Mouse (Mus musculus): ENCODE results near the gene Apoc1.

Apoc1 gene

DNA sequence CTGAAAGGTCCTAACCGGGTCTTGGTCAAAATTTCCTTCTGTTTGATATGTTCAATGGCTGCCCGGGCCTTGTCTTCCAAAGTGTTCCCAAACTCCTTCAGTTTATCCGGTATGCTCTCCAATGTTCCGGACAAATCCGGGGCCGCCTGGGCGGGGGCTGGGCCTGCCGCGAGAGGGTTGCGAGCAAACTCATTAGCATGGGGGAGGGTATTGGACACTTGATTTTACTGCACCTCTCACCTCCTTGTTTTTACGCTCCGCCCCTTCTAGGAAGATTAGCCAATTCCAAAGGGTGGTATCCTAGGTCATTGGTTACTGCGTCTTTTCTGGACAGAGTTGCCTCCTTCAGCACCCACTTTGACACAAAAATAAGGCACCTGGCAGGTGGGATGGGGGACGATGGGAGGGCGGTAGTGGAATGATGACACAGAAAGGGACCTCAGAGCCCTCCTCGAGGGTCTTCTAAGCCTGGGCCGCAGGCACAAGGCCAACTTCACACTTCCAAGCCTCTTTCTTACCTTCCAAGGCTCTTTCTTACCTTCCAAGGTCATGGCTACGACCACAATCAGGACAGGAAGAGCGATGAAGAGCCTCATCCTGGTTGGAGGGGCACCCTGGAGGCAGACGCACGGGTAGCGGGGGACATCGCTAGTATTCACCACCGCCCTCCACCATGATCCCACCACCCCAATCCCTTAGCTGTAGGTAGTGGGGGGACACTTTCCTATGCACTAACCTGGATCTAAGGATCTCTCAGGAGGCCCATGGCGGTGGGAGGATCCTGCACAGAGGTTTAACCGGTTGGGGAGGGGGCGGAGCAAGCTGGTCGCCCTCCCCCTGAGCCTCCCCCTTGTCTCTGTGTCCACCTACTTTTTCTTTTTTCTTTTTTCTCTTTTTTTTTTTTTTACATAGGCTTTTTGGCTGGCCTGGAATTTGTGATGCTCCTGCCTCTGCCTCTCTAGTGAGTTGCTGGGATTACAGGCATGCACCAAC, at the start of gene Apoc1:
TSS of gene Apoc1 (minus strand) at position 788 of the 993 bp plus-strand sequence.
- no peak for DNase-seq (ENCODE audit: low read depth, low spot score)

DNA sequence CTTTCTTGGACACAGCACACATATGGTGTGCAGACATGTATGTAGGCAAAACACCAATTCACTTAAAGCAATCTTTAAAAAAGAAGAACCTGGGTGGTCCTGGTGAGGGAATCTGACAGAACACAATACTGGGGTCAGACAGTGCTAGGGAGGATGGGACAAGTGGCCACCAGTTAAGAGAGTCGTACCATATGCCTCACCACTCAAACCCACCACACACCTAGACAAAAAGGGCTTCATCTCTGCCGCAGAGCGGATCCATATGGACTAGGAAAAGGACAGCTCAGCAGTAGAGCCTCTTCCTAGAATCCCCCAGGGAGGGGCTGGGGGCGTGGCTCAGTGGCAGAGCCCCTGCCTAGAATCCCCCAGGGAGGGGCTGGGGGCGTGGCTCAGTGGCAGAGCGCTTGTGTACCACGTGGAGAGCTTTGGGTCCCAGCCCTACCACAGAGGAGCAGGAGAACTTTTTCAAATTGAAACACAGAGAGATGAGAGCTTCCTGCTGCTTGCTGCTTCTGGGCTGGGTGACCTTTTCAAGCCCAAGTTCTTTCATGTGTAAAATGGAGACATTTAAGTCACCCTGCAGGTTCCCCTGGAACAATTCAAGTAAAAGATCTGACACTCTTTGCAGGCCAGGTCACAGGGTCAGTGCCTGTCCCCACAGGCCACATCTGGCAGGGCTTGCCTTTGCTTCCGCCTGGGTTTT, 49.0 kb upstream of the Apoc1 start:
- DNase-seq (ENCODE audit: low read depth, low spot score), result no peak

DNA sequence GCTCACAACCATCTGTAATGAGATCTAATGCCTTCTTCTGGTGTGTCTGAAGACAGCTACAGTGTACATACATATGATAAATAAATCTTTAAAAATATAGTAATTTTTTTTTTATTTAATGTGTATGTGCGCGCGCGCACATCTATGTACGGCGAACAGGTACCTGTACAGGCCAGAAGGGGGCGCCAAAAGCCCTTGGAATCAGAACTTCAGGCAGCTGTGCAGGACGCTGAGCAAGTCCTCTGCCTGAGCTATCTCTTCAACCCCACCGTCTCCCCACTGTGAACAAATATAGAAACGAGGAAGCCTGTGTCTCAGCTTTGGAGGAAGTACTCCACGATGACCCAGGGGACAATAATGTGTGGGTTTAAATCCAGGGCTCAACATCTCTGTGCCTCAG, 47.8 kb upstream of the Apoc1 start:
- no peak for DNase-seq (ENCODE audit: low read depth, low spot score)

DNA sequence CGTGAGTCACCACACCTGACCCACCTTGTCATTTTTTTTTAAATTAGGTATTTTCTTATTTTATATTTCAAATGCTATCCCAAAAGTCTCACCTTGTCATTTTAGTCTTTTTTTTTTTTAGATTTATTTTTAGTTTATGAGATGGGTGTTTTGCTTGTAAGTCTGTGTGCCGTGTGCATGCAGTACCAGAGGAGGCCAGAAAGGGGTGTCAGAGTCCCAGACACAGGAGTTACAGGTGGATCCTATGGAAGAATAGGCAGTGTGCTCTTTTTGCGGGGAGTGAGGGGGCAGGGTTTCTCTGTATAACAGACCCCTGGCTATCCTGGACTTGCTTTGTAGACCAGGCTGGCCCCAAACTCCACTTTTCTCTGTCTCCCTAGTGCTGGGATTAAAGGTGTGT, 46.3 kb upstream of the Apoc1 start:
- DNase-seq (ENCODE audit: low read depth, low spot score), result no peak

DNA sequence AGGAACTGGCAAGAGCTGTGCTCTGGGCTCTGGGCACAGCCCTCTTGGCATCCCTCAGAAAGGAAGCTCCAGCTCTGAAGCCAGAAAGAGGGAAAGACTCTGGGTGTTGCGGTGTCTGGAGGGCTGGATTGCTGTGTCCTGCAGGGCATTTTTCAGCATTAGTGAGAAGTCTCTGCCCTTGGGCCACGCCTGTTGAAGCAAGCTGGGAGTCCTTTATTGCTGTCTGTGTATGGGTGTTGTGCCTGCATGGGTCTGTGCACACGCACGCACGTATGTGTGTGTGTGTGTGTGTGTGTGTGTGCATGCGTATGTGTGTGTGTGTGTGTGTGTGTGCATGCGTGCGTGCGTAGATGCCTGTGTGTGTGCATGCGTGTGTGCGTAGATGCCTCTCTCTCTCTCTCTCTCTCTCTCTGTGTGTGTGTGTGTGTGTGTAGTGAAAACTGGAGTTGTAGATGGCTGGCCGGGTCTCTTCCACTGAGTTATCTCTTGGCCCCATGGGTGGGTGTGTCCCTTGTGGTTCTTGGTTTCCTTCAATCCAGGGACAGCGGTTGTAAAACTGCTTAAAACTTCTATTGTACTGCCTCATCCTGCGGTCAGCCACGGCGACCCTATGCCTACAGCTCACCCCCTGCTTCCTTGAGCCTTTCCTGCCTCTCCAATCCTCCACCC, 44.1 kb upstream of the Apoc1 start:
- no peak for DNase-seq (ENCODE audit: low read depth, low spot score)

DNA sequence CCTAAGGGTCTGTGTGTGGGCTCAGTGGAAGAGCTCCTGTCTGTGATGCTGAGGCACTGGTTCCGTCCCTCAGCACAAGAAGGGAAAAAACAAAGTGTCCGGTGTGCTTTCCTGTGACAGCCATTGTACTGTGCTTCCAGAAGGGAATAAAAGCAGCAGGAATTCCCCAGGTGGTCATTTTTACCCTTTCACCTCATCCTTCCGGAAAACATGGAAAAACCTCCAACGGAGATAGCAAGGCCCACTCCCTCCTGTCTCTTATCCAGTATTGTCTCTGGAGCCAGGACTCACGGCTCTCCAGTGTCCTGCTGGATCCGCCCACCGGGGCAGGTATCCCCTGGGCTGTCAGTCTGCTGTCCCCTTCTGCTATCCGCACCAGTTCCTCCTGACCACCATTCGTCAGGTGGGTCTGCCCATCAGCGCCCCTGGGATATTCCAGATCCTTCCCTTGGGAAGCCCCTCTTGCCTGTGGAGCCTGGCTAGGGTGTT, 41.8 kb upstream of the Apoc1 start:
- no peak for DNase-seq (ENCODE audit: low read depth, low spot score)

GRCm38 (mm10) chr7:19726541-19726940, 34.1 kb upstream of the Apoc1 start:
- DNase-seq (ENCODE audit: low read depth, low spot score), result no peak

DNA sequence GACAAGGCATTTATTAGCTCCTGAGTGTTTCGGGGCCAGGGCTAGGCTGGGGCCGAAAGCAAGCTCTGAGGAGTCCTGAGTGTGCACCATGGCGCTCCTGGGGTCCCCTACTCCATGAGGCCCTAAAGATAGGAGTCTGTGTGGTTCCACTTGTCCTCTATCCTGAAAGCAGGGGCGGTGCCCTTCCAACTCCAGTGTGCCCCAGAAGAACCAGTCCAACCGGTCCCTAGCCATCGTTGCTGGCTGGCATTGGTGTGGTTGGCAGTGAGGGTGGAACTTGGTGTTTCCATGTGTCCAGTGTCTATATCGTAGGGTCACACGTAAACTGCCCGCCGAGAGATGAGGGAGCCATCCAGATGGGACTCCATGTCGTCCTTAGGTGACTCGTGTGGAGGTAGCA, 31.7 kb upstream of the Apoc1 start:
- DNase-seq (ENCODE audit: low read depth, low spot score), result no peak

DNA sequence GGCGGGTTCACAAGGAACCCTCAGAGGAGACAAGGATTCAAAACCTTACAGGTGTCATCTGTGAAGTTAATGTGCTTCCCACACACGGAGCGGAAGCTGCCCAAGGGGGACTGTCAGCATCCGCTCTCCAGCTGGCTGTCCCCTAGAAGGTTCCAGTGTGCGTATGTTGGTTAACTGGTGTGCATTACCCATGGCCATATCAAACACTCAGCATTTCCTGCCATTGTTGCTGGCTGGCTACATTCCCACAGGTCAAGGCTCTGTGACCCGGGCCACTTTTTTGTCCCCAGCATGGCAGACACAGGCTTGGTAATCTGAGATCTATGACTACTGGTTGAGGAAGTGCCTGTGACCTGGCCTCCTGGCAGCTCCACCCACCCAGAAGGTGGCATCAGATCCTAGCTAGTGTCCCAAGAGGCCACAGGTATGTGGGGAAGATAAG, 30.3 kb upstream of the Apoc1 start:
- DNase-seq (ENCODE audit: low read depth, low spot score), result no peak

- DNase-seq (ENCODE audit: low read depth, low spot score), result no peak
Observed at GRCm38 (mm10) chr7:19719200-19719599, 26.7 kb upstream of the Apoc1 start.

DNA sequence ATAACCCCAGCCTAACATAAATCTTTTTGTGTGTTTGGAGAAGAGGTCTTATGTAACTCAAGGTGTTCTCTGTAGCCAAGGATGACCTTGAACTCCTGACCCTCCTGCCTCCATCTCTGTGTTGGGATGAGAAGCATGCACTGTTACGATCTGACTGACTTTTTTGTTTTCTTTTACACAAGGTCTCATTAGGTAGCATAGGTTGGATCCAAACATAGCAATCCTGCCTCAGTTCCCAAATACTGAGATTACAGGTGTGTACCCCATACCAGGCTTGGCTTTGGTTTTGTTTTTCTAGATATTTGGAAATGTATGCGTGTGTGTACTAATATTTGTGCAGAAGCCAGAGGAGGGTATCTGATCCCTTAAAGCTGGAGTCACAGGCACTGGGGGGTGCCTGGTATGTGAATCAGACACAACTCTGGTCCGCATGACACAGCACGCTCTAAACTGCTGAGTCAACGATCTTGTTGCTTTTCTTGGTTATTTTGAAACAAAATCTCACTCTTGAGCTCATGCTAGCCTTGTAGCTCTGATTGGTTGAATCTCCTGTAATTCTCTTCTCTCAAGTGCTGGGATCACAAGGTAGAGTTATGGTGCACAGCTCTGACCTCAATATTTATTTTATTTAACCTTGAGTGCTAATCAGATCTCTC, 26.0 kb upstream of the Apoc1 start:
- DNase-seq (ENCODE audit: low read depth, low spot score), result no peak

DNA sequence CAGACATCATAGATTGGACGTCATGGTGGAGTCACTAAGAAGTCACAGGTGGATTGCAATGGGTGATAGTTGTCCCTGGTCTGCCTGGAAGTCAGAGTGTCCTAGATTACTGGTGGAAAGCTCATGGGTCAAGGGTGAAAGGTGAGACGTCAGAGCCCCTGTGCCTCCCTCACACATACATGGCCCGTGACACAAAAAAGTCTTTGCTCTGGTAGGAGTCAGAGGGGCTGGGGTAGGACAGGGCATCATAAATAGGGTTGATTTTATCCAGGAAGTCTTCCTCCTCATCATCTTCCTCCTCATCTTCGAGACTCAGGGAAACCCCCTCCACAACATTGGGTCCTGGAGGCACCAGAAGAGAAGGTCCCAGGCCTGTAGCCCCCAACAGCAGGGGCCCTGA, 24.9 kb upstream of the Apoc1 start:
- no peak for DNase-seq (ENCODE audit: low read depth, low spot score)

- DNase-seq (ENCODE audit: low read depth, low spot score), result no peak
Observed at GRCm38 (mm10) chr7:19716822-19717221, 24.4 kb upstream of the Apoc1 start.

DNA sequence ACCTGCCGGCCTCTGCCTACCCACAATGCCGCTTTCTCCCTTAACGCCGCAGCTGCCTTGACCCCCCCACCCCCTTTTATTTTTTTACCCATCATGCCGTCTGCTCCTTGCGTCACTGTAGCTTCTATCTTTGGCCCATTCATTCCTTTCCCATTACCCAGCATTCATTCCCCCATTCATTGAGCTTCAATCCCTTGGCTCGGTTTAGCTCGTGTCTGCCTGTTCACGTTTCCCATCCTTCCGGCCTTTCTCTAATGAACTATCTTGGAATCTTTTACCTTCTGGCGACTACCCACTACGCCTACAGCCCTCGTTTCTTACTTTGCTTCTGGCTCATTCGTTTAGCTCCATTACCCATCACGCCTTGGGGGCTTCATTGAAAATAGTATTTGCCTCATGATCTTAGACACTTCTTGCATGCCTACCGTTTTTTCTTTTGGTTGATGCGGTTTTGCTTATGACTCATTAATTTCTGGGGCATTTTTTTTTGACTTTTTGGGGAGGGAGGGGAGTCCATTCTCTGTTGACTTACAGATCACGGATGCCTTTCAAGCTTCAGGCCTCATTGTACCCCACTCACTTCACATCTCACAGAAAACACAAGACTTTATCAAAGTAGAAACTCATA, 23.7 kb upstream of the Apoc1 start:
- DNase-seq (ENCODE audit: low read depth, low spot score), result no peak

GRCm38 (mm10) chr7:19715239-19716054, 23.0 kb upstream of the Apoc1 start, which contains the start of gene Tomm40:
TSS of gene Tomm40 (minus strand) at chr7:19715438.
- peak; percentile 100 for DNase-seq (ENCODE audit: low read depth, low spot score)

DNA sequence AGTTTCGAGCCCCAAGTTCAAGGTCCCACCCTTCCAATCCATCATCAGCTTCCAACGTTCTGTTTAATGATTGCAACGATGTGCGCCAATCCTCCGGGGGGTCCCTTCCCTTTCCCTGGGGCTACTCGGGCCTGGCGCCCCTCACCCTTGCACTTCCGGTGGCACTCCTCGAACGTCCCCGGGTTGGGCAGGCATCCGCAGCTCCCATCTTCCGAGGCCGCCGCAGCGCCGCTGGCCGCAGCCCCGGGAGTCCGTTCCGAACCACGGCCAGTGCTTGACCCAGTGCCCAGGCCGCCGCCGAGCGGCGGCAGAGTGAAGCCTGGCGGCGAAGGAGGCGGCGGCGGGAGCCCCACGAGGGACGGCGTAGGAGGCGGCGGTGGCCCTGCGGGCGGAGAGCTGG, 22.4 kb upstream of the Apoc1 start:
- no peak for DNase-seq (ENCODE audit: low read depth, low spot score)

DNA sequence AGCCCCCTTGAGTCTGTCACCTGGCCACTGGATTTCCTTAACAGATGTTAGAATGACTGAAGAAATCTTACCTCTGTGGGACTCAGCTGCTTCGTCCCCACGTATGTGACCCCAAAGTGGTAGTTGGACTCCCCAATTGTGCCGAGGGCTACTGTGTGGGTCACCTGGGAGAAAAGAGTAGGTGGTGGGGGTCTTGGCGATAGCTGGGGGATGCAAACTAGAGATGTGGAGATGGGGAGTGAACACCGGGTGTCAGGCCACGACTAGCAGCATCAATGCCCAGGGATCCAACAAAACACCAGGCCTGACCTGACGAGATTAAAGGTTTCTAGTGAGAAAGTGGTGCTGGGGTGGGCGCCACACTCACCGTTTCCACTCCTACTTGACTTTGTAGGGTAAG, 21.1 kb upstream of the Apoc1 start:
- no peak for DNase-seq (ENCODE audit: low read depth, low spot score)

DNA sequence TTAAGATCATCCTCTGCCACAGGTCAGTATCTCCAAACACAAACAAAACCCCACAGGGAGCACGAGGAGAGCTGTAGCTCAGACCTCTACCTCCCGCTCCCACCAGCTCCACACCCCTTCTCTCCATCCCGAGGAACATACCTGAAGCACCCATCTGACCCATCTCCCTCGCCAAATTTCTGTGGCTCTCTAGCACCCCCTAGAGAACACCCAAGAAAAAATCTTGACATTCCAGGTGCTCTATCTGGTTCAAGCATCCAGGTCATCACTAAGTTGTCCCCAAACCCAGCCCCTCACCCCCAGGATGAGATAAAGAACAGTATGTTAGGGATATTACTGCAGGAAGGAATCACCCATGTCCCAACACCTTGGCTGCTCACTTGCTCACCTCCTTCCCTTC, 20.7 kb upstream of the Apoc1 start:
- DNase-seq (ENCODE audit: low read depth, low spot score), result no peak

DNA sequence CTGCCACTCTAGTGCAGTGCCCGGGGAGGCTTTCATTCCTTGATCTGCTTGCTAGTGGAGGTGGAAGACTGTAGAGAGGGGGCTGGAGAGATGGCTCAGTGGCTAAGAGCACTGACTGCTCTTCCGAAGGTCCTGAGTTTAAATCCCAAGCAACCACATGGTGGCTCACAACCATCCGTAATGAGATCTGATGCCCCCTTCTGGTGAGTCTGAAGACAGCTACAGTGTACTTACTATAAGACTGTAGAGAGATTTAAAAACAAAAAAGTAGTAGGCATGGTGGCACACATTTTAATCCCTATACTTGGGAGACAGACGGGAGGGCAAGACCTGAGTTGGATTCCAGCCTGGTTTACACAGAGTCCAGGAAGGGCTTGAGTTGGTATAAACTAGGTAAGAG, 20.0 kb upstream of the Apoc1 start:
- DNase-seq (ENCODE audit: low read depth, low spot score), result no peak

DNA sequence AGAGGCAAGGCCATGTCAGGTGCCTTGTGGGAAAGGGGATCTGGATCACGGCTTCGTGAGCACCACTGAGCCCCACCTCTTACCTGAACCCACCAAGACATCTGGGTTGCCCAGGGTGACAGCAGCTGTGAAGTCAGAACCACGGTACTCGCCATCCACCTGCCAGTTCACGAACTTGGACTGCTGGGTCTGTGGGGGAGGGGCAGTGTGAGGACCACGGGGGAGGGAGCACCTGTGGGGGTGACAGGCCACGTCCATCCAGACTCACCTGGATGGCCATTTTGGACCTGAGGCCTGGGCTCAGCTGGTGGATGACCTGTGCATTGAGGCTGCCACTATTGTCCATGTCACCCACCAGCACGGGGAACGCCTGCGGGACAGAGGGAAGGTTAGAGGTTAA, 18.2 kb upstream of the Apoc1 start:
- DNase-seq (ENCODE audit: low read depth, low spot score), result no peak

Data from c-Kit-negative CD71-positive TER-119-positive erythroid progenitor cells, embryonic 14.5 days (primary cell).